Comparison of ENCODE assay signal across 9 mouse cellular contexts in the genomic region with DNA sequence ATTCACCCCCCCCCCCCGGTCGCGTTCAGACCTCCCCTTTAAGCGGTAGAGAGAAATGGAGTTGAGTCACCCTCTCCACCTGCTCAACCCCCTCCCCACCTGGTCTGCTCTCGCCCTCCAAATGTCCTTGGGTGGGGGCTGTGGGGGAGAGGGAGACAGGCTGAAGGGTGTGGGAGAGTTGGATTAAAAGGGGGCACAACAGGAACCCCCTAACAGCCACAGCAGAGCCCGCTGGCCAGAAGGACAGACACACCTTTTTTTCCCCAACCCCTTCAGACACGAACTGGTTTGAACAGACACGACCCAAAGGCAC. TPM values are rescaled to one million over a fixed set of nuclear protein-coding genes. Genes with fewer than 3 reads are reported as not detected.
A peak's percentile ranks its signal among the peaks of the same experiment; 100 is the strongest.
DNase-seq lines count a peak whose midpoint lies in the region; ATAC-seq and TF ChIP-seq lines count a peak whose summit lies in the region.
"Had no signal": no experiment of that assay in that cellular context is flagged by ENCODE, and none has a peak within 500 bp of the region (broad histone marks: within the 10 kb centered on the region; RNA-seq: fewer than 3 reads in every experiment).

No protein-coding gene starts in this region.

- peak overlapping the region; percentile 66 for H3K4me2 ChIP-seq in kidney, embryonic 16.5 days (replicated peaks; ENCODE audit: low read depth, low read length)
- H3K4me2 ChIP-seq in hindbrain, embryonic 15.5 days, result peak overlapping the region; percentile 99
- H3K4me2 ChIP-seq in midbrain, embryonic 15.5 days, result peak overlapping the region; percentile 92

- H3K9ac ChIP-seq in kidney, embryonic 16.5 days (replicated peaks; ENCODE audit: low read length), result no peak overlapping the region
- H3K9ac ChIP-seq in hindbrain, embryonic 15.5 days, result peak overlapping the region; percentile 41
- peak overlapping the region; percentile 36 for H3K9ac ChIP-seq in midbrain, embryonic 15.5 days

- DNase-seq in kidney, adult 11 months, result no peak
- DNase-seq in spleen, adult 12 weeks (ENCODE audit: low spot score), result no peak
- no peak for DNase-seq in adrenal gland, adult 18-20 months (ENCODE audit: low spot score in 2 of 2)
- no peak for DNase-seq in layer of hippocampus, adult 18-20 months (ENCODE audit: low spot score in 2 of 2)
- DNase-seq: gastrocnemius, postnatal 10 days had no signal

- no peak for ATAC-seq in kidney, embryonic 16.5 days (ENCODE audit: low FRiP score, low TSS enrichment)
- ATAC-seq in hindbrain, embryonic 15.5 days (ENCODE audit: low FRiP score, low read depth), result peak; percentile 7; the same call in 1 of the 2 replicates
- ATAC-seq in midbrain, embryonic 15.5 days (replicated peaks), result peak; percentile 7

- peak overlapping the region; percentile 40 for H3K4me3 ChIP-seq in kidney, embryonic 16.5 days (ENCODE audit: low read length)
- H3K4me3 ChIP-seq in cortical plate, adult 2 months (ENCODE audit: insufficient read depth, low read length), result peak overlapping the region; percentile 76
- H3K4me3 ChIP-seq in hindbrain, embryonic 15.5 days, result peak overlapping the region; percentile 58
- H3K4me3 ChIP-seq in midbrain, embryonic 15.5 days, result peak overlapping the region; percentile 57

- TF ChIP-seq CTCF in cortical plate, adult 2 months (IDR thresholded peaks at IDR 0.05; ENCODE audit: extremely low read depth, insufficient read depth, low read length), result no peak

- 2% methylated on average over 8 of the region's 8 CpGs for WGBS in kidney, embryonic 16.5 days
- WGBS in hindbrain, embryonic 15.5 days, result 2% methylated on average over 8 of the region's 8 CpGs
- WGBS in midbrain, embryonic 15.5 days, result 1% methylated on average over 7 of the region's 8 CpGs

- peaks cover 76% of the 10 kb centered on the region for H3K27me3 ChIP-seq in kidney, embryonic 16.5 days (ENCODE audit: insufficient read depth, low read length)
- peaks cover 48% of the 10 kb centered on the region for H3K27me3 ChIP-seq in hindbrain, embryonic 15.5 days
- H3K27me3 ChIP-seq in midbrain, embryonic 15.5 days (replicated peaks), result peaks cover 57% of the 10 kb centered on the region

- H3K36me3 ChIP-seq in kidney, embryonic 16.5 days (ENCODE audit: insufficient read depth, low read length), result no peaks in the 10 kb centered on the region
- no peaks in the 10 kb centered on the region for H3K36me3 ChIP-seq in hindbrain, embryonic 15.5 days
- no peaks in the 10 kb centered on the region for H3K36me3 ChIP-seq in midbrain, embryonic 15.5 days (replicated peaks)

- TF ChIP-seq POLR2A in cortical plate, adult 2 months (IDR thresholded peaks at IDR 0.05; ENCODE audit: extremely low read depth, insufficient read depth, low read length), result no peak

- peaks cover 44% of the 10 kb centered on the region for H3K4me1 ChIP-seq in kidney, embryonic 16.5 days (ENCODE audit: insufficient read depth, low read length)
- H3K4me1 ChIP-seq in cortical plate, adult 2 months (ENCODE audit: control insufficient read depth, insufficient read depth, low read length), result no peaks in the 10 kb centered on the region
- H3K4me1 ChIP-seq in hindbrain, embryonic 15.5 days (replicated peaks), result peaks cover 49% of the 10 kb centered on the region
- H3K4me1 ChIP-seq in midbrain, embryonic 15.5 days, result peaks cover 51% of the 10 kb centered on the region

- no peaks in the 10 kb centered on the region for H3K9me3 ChIP-seq in kidney, embryonic 16.5 days (ENCODE audit: low read length)
- no peaks in the 10 kb centered on the region for H3K9me3 ChIP-seq in hindbrain, embryonic 15.5 days
- no peaks in the 10 kb centered on the region for H3K9me3 ChIP-seq in midbrain, embryonic 15.5 days

- H3K27ac ChIP-seq in kidney, embryonic 16.5 days (ENCODE audit: low read length), result no peak overlapping the region
- no peak overlapping the region for H3K27ac ChIP-seq in cortical plate, adult 2 months (ENCODE audit: insufficient read depth, low read length)
- H3K27ac ChIP-seq in hindbrain, embryonic 15.5 days (replicated peaks), result peak overlapping the region; percentile 69
- peak overlapping the region; percentile 62 for H3K27ac ChIP-seq in midbrain, embryonic 15.5 days

RNA-seq across cellular contexts. Expression of gene Vgf, which starts 3.0 kb away (rescaled TPM):
- 0.24 and 0.28 TPM in 2 replicates for polyA plus RNA-seq in kidney, embryonic 16.5 days (2015; fragmentation: Nextera tagmentation; extraction: Ambion mirVana)
- polyA plus RNA-seq in cortical plate, adult 2 months (2012; rRNA removed), result 158 and 168 TPM in 2 replicates
- polyA plus RNA-seq in hindbrain, embryonic 15.5 days (2015; fragmentation: Nextera tagmentation; extraction: Ambion mirVana), result 15.2 and 15.4 TPM in 2 replicates
- polyA plus RNA-seq in midbrain, embryonic 15.5 days (2015; fragmentation: Nextera tagmentation; extraction: Ambion mirVana), result 9.9 and 11.1 TPM in 2 replicates
- 10 to 100 TPM; 12.8 to 15.6 TPM for total RNA-seq in adrenal gland, adult 18-20 months (2021)
- total RNA-seq in layer of hippocampus, adult 18-20 months (2021), result 100 to 1,000 TPM; 228 to 230 TPM

RNA-seq across cellular contexts. Expression of gene Ap1s1, which starts 16.7 kb away (rescaled TPM):
- 201 TPM in 2 replicates for polyA plus RNA-seq in kidney, embryonic 16.5 days (2015; fragmentation: Nextera tagmentation; extraction: Ambion mirVana)
- polyA plus RNA-seq in cortical plate, adult 2 months (2012; rRNA removed), result 311 and 334 TPM in 2 replicates
- 237 and 239 TPM in 2 replicates for polyA plus RNA-seq in hindbrain, embryonic 15.5 days (2015; fragmentation: Nextera tagmentation; extraction: Ambion mirVana)
- 284 TPM in 2 replicates for polyA plus RNA-seq in midbrain, embryonic 15.5 days (2015; fragmentation: Nextera tagmentation; extraction: Ambion mirVana)
- total RNA-seq in adrenal gland, adult 18-20 months (2021), result 10 to 100 TPM; 90.6 to 96.8 TPM
- 100 to 1,000 TPM; 316 to 355 TPM for total RNA-seq in layer of hippocampus, adult 18-20 months (2021)

RNA-seq across cellular contexts. Expression of gene Znhit1, which starts 41.4 kb away (rescaled TPM):
- 90.5 and 97.7 TPM in 2 replicates for polyA plus RNA-seq in kidney, embryonic 16.5 days (2015; fragmentation: Nextera tagmentation; extraction: Ambion mirVana)
- 94.7 and 96.2 TPM in 2 replicates for polyA plus RNA-seq in cortical plate, adult 2 months (2012; rRNA removed)
- 134 and 145 TPM in 2 replicates for polyA plus RNA-seq in hindbrain, embryonic 15.5 days (2015; fragmentation: Nextera tagmentation; extraction: Ambion mirVana)
- polyA plus RNA-seq in midbrain, embryonic 15.5 days (2015; fragmentation: Nextera tagmentation; extraction: Ambion mirVana), result 131 and 132 TPM in 2 replicates
- 10 to 100 TPM; 87.2 to 93.5 TPM for total RNA-seq in adrenal gland, adult 18-20 months (2021)
- total RNA-seq in layer of hippocampus, adult 18-20 months (2021), result 10 to 100 TPM; 82.8 to 96.2 TPM

RNA-seq across cellular contexts. Expression of gene Plod3, which starts 42.4 kb away (rescaled TPM):
- polyA plus RNA-seq in kidney, embryonic 16.5 days (2015; fragmentation: Nextera tagmentation; extraction: Ambion mirVana), result 59.7 and 64.4 TPM in 2 replicates
- polyA plus RNA-seq in cortical plate, adult 2 months (2012; rRNA removed), result 34.5 and 36.6 TPM in 2 replicates
- polyA plus RNA-seq in hindbrain, embryonic 15.5 days (2015; fragmentation: Nextera tagmentation; extraction: Ambion mirVana), result 37.7 and 39.1 TPM in 2 replicates
- polyA plus RNA-seq in midbrain, embryonic 15.5 days (2015; fragmentation: Nextera tagmentation; extraction: Ambion mirVana), result 38.9 and 44.1 TPM in 2 replicates
- 10 to 100 TPM; 68.7 to 72.3 TPM for total RNA-seq in adrenal gland, adult 18-20 months (2021)
- 10 to 100 TPM; 38.5 to 43.1 TPM for total RNA-seq in layer of hippocampus, adult 18-20 months (2021)

RNA-seq across cellular contexts. Expression of gene Serpine1, which starts 42.8 kb away (rescaled TPM):
- 0.29 and 0.53 TPM in 2 replicates for polyA plus RNA-seq in kidney, embryonic 16.5 days (2015; fragmentation: Nextera tagmentation; extraction: Ambion mirVana)
- 0.49 and 0.54 TPM in 2 replicates for polyA plus RNA-seq in cortical plate, adult 2 months (2012; rRNA removed)
- 0.17 and 0.29 TPM in 2 replicates for polyA plus RNA-seq in hindbrain, embryonic 15.5 days (2015; fragmentation: Nextera tagmentation; extraction: Ambion mirVana)
- 0.34 and 0.41 TPM in 2 replicates for polyA plus RNA-seq in midbrain, embryonic 15.5 days (2015; fragmentation: Nextera tagmentation; extraction: Ambion mirVana)
- total RNA-seq in adrenal gland, adult 18-20 months (2021), result 10 to 100 TPM in 1 of 2 experiments, 1 to 10 TPM in 1; 3.3 to 17.1 TPM
- under 1 TPM; 0.40 to 0.94 TPM for total RNA-seq in layer of hippocampus, adult 18-20 months (2021)

Comparison
In these comparisons a context has a peak if more than half of its experiments do, and no peak if none do; other contexts are left out.
1. H3K27ac ChIP-seq: peak in hindbrain, embryonic 15.5 days (single experiment) and midbrain, embryonic 15.5 days (single experiment); none in kidney, embryonic 16.5 days (single experiment) and cortical plate, adult 2 months (single experiment).
2. Peak in every context shown above with its lines, with median percentiles within 50 percentile points of each other: H3K4me2 ChIP-seq and H3K4me3 ChIP-seq.